Mouse (Mus musculus): Measurements from ENCODE around the gene Olfr718-ps1. TPM values are rescaled to one million over a fixed set of nuclear protein-coding genes. Genes with fewer than 3 reads are reported as not detected.
A peak's percentile ranks its signal among the peaks of the same experiment; 100 is the strongest.

Olfr718-ps1 gene
- polyA plus RNA-seq, 2 experiments, result not detected

DNA sequence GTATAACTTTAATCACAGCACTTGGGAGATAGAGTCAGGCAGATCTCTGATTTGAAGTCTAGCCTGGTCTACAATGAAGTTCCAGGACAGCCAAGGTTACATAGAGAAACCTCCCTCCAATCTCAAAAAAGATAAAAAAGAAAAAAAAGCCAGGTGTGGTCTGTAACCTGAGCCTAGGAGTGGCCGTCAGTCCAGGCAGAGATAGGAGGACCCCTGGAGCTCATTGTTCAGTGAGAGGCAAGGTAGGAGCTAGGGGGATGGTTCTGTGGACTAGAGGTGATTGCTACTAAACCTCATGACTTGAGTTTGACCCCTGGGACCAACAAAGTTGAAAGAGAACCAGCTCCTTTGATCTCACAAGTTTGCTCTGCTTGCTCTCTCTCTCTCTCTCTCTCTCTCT is 24.7 kb downstream of the Olfr718-ps1 start:
- ATAC-seq (ENCODE audit: low FRiP score, low read depth), result no peak
- 19% methylated on average over 1 of the region's 1 CpGs for WGBS
- TF ChIP-seq POLR2A (IDR thresholded peaks at IDR 0.05; ENCODE audit: borderline replicate concordance, extremely low read depth, insufficient read depth, insufficient read length), result no peak
- Histone ChIP-seq H3K36me3 (ENCODE audit: control insufficient read depth, insufficient read depth, low read length) (no peaks in the 10 kb centered on the region), H3K9me3 (ENCODE audit: control insufficient read depth, low read length) (no peaks in the 10 kb centered on the region), H3K4me2 (replicated peaks; ENCODE audit: low read depth, low read length, severe bottlenecking) (no peak overlapping the region), H3K27ac (replicated peaks; ENCODE audit: low read depth, low read length) (no peak overlapping the region), H3K4me1 (ENCODE audit: control insufficient read depth, insufficient read depth, low read length) (no peaks in the 10 kb centered on the region), H3K27me3 (ENCODE audit: control insufficient read depth, insufficient read depth, low read length) (no peaks in the 10 kb centered on the region), H3K9ac (ENCODE audit: low read depth, low read length, severe bottlenecking) (no peak overlapping the region), H3K4me3 (replicated peaks; ENCODE audit: low read length) (no peak overlapping the region)
- DNase-seq (ENCODE audit: low spot score), result no peak

GRCm38 (mm10) chr5:143122125-143122524 is 25.3 kb downstream of the Olfr718-ps1 start:
- WGBS, result 84% methylated on average over 8 of the region's 8 CpGs
- Histone ChIP-seq H3K4me1 (ENCODE audit: control insufficient read depth, insufficient read depth, low read length) (no peaks in the 10 kb centered on the region), H3K4me3 (replicated peaks; ENCODE audit: low read length) (no peak overlapping the region), H3K27ac (replicated peaks; ENCODE audit: low read depth, low read length) (no peak overlapping the region), H3K9me3 (ENCODE audit: control insufficient read depth, low read length) (no peaks in the 10 kb centered on the region), H3K36me3 (ENCODE audit: control insufficient read depth, insufficient read depth, low read length) (no peaks in the 10 kb centered on the region), H3K4me2 (replicated peaks; ENCODE audit: low read depth, low read length, severe bottlenecking) (no peak overlapping the region), H3K9ac (ENCODE audit: low read depth, low read length, severe bottlenecking) (no peak overlapping the region), H3K27me3 (ENCODE audit: control insufficient read depth, insufficient read depth, low read length) (no peaks in the 10 kb centered on the region)
- ATAC-seq (ENCODE audit: low FRiP score, low read depth) (no peak), DNase-seq (ENCODE audit: low spot score) (no peak)
- TF ChIP-seq POLR2A (IDR thresholded peaks at IDR 0.05; ENCODE audit: borderline replicate concordance, extremely low read depth, insufficient read depth, insufficient read length), result no peak

DNA sequence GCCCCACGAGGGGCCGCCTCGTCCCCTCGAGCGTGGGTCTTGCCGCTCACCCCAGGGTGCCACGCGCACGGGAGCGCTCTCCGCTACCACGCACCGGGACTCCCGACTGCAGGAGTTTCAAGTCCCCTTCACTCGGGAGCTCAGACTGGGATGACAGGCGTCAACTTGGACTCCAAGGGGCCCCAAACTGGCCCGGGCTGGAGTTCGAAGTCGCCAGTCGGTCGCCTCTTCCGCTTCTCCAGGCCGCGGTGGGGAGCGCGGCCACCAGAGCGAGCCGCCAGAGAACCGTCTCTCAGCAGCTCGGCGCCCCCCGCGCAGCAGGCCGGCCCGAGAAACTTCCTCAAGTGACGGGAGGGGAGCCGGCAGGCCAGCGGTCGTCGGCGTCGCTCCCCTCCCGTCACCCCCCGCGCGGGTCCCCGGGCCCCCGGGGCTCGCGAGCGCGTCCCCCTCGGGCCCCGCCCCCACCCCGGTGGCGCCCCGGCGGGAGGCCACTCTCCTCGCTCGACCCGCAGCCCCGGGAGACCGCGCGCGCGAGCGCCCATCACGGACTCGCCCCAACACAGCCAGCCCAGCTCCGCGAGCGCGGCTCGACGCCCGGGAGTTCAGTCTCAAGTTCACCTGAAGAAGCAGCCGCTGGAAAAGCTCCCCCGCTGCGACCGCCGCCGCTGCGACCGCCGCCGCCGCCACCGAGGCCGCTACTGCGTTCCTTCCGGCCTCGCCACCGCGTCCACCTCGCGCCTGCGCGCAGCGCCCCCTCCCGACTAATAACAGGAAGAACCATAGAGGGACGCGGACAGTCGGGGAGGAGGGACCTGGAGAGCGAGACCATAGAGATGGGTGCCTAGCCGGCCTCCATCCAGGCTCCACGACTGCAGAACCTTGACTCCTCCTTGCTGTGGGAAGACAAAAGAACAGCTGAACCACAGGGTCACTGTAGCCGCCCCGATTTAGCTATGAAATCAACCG is 34.8 kb downstream of the Olfr718-ps1 start, which contains the start of gene Rnf216:
Gene Rnf216, minus strand, starts transcription at position 714 of the 966 bp plus-strand sequence.
- Histone ChIP-seq H3K4me3 (replicated peaks; ENCODE audit: low read length) (peak within 1 kb of the TSS; percentile 93), H3K36me3 (ENCODE audit: control insufficient read depth, insufficient read depth, low read length) (peaks cover 5% of the 10 kb centered on the region; the same call in 1 of the 2 replicates), H3K4me2 (replicated peaks; ENCODE audit: low read depth, low read length, severe bottlenecking) (peak within 1 kb of the TSS; percentile 78), H3K4me1 (ENCODE audit: control insufficient read depth, insufficient read depth, low read length) (peaks cover 7% of the 10 kb centered on the region; the same call in 1 of the 2 replicates), H3K27me3 (ENCODE audit: control insufficient read depth, insufficient read depth, low read length) (no peaks in the 10 kb centered on the region), H3K9ac (ENCODE audit: low read depth, low read length, severe bottlenecking) (peak within 1 kb of the TSS; percentile 95), H3K9me3 (ENCODE audit: control insufficient read depth, low read length) (no peaks in the 10 kb centered on the region), H3K27ac (replicated peaks; ENCODE audit: low read depth, low read length) (peak within 1 kb of the TSS; percentile 88)
- DNase-seq (ENCODE audit: low spot score) (peak; percentile 94), ATAC-seq (ENCODE audit: low FRiP score, low read depth) (peak; percentile 95)
- peak; percentile 79; the same call in 1 of the 2 replicates for TF ChIP-seq POLR2A (IDR thresholded peaks at IDR 0.05; ENCODE audit: borderline replicate concordance, extremely low read depth, insufficient read depth, insufficient read length)
- 1% methylated on average over 66 of the region's 110 CpGs for WGBS

DNA sequence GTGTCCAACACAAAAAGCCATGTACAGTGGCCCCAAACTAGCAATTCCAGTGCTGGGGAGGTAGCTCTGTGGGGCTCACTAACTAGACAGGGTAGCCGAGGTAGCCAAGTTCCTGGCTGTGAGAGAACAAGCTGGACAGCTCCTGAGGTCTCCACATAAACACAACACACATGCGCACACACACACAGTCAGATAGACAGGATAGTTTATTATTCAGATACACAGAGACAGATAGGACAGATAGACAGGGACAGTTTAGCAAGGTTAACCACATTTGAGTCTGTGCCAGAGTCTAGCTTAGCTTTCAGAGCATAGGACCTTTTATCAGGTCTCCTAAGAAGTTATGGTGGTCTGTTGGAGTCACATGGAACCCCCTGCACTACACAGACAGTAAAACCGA is 40.5 kb downstream of the Olfr718-ps1 start:
- Histone ChIP-seq H3K4me1 (ENCODE audit: control insufficient read depth, insufficient read depth, low read length) (peaks cover 5% of the 10 kb centered on the region; the same call in 1 of the 2 replicates), H3K9me3 (ENCODE audit: control insufficient read depth, low read length) (no peaks in the 10 kb centered on the region), H3K27ac (replicated peaks; ENCODE audit: low read depth, low read length) (no peak overlapping the region), H3K36me3 (ENCODE audit: control insufficient read depth, insufficient read depth, low read length) (peaks cover 5% of the 10 kb centered on the region; the same call in 1 of the 2 replicates), H3K9ac (ENCODE audit: low read depth, low read length, severe bottlenecking) (no peak overlapping the region), H3K4me2 (replicated peaks; ENCODE audit: low read depth, low read length, severe bottlenecking) (no peak overlapping the region), H3K4me3 (replicated peaks; ENCODE audit: low read length) (no peak overlapping the region), H3K27me3 (ENCODE audit: control insufficient read depth, insufficient read depth, low read length) (no peaks in the 10 kb centered on the region)
- DNase-seq (ENCODE audit: low spot score), result no peak
- WGBS, result 89% methylated on average over 3 of the region's 3 CpGs
- ATAC-seq (ENCODE audit: low FRiP score, low read depth), result no peak
- no peak for TF ChIP-seq POLR2A (IDR thresholded peaks at IDR 0.05; ENCODE audit: borderline replicate concordance, extremely low read depth, insufficient read depth, insufficient read length)

- DNase-seq (ENCODE audit: low spot score) (no peak), ATAC-seq (ENCODE audit: low FRiP score, low read depth) (no peak)
- H3K36me3 ChIP-seq (ENCODE audit: control insufficient read depth, insufficient read depth, low read length), result no peaks in the 10 kb centered on the region
- H3K4me1 ChIP-seq (ENCODE audit: control insufficient read depth, insufficient read depth, low read length), result no peaks in the 10 kb centered on the region
- no peak overlapping the region for H3K9ac ChIP-seq (ENCODE audit: low read depth, low read length, severe bottlenecking)
- TF ChIP-seq POLR2A (IDR thresholded peaks at IDR 0.05; ENCODE audit: borderline replicate concordance, extremely low read depth, insufficient read depth, insufficient read length), result no peak
- 98% methylated on average over 2 of the region's 2 CpGs for WGBS
- no peak overlapping the region for H3K27ac ChIP-seq (replicated peaks; ENCODE audit: low read depth, low read length)
- H3K4me2 ChIP-seq (replicated peaks; ENCODE audit: low read depth, low read length, severe bottlenecking), result no peak overlapping the region
- no peaks in the 10 kb centered on the region for H3K9me3 ChIP-seq (ENCODE audit: control insufficient read depth, low read length)
- H3K4me3 ChIP-seq (replicated peaks; ENCODE audit: low read length), result no peak overlapping the region
- H3K27me3 ChIP-seq (ENCODE audit: control insufficient read depth, insufficient read depth, low read length), result no peaks in the 10 kb centered on the region
Observed at GRCm38 (mm10) chr5:143103231-143103630, 44.1 kb downstream of the Olfr718-ps1 start.
